Mouse (Mus musculus) myocyte (in vitro differentiated cells): ENCODE measurements around the gene Vdr.

Experiments
- POLR2A ChIP-seq: IDR thresholded peaks from one replicate; pipeline ENCODE4 v1.6.1; 2011; ENCODE audit warnings: low read depth, mild to moderate bottlenecking, control low read depth, moderate library complexity; ENCODE audit not compliant: insufficient read length
- POLR2AphosphoS2 ChIP-seq: IDR thresholded peaks from one replicate; pipeline ENCODE4 v1.6.1; 2011; ENCODE audit warnings: low read depth, control low read depth; ENCODE audit not compliant: insufficient read length
- REST ChIP-seq: IDR thresholded peaks from one replicate; pipeline ENCODE4 v1.6.1; 2011; ENCODE audit warnings: mild to moderate bottlenecking, control low read depth, moderate library complexity; ENCODE audit not compliant: insufficient read depth, insufficient read length
- TCF12 ChIP-seq: IDR thresholded peaks from one replicate; pipeline ENCODE4 v1.6.1; 2011; ENCODE audit warnings: mild to moderate bottlenecking, control low read depth; ENCODE audit not compliant: poor library complexity, insufficient read depth, severe bottlenecking
- USF1 ChIP-seq: IDR thresholded peaks from one replicate; pipeline ENCODE4 v1.6.1; 2011; ENCODE audit warnings: low read depth, mild to moderate bottlenecking, control low read depth, moderate library complexity

DNA sequence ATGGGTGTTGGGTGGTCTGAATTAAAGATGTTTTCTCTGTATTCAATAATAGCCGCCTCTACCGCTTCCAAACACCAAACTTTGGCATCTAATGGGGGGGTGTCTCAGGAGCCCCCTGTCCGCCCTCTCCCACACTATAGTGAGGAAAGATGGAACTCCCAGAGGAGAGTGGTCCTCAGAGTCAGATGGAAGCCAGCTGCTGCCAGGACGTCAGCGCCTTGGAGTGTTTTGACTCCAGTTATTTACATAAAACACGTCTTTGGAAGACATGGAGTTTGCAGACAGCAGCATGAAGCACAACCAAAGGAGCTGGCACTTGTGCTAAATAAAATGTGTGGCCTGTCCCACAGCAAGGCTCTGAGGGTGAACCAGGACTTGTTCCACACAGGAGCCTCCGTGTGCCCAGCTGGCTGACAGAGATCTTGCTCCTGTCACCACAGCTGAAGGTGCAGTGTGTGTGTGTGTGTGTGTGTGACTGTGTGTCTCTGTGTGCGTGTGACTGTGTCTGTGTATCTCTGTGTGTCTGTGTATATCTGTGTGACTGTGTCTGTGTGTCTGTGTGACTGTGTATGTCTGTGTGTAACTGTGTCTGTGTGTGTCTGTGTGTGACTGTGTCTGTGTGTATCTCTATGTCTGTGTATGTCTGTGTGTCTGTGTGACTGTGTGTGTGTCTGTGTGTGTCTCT lies 45.9 kb downstream of the Vdr start:
- TF ChIP-seq POLR2A (no peak), REST (no peak), TCF12 (no peak), POLR2AphosphoS2 (no peak), USF1 (no peak)
